Mouse (Mus musculus) cortical plate, adult 2 months (tissue): ENCODE measurements at regions not wholly inside any gene's neighbourhood (a gene's known extent, or its start where the extent isn't known, plus 50 kb on each side); places are given as distances from the start of the nearest gene placed in this dataset.

Source experiments
- CTCF ChIP-seq: fragments of 200-500 bp; IDR thresholded peaks from 2 replicates; pipeline ENCODE4 v1.5.1; 2011; ENCODE audit warnings: mild to moderate bottlenecking, control low read depth, low read length; ENCODE audit not compliant: insufficient read depth; ENCODE audit errors: extremely low read depth
- POLR2A ChIP-seq: fragments of 200-500 bp; IDR thresholded peaks from 2 replicates; pipeline ENCODE4 v1.6.1; 2011; ENCODE audit warnings: mild to moderate bottlenecking, low read length, control low read depth; ENCODE audit not compliant: insufficient read depth; ENCODE audit errors: extremely low read depth

DNA sequence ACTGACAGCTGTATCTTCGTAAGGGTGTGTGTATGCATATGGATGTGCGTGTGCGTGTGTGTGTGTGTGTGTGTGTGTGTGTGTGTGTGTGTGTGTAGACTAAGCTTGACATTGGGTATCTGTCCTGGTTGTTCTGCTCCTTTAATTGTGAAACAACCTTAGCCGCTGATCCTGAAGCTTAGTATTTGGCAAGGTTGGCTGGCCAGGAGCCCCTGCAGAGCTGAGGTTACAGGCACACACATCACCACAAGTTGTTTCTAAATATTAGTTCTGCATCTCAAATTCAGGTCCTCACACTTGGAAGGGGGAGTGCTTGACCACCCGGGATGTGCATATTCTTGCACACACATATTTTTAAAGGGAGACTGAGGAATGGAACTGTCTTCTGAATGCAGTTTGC lies 314.7 kb downstream of the Diras2 start:
- TF ChIP-seq POLR2A (no peak), CTCF (no peak)
